ENCODE assay signal across 12 mouse cellular contexts in genomic region chr1:132296051-132296450, GRCm38 (mm10). TPM values are rescaled to one million over a fixed set of nuclear protein-coding genes. Genes with fewer than 3 reads are reported as not detected.
DNase-seq lines count a peak whose midpoint lies in the region; ATAC-seq and TF ChIP-seq lines count a peak whose summit lies in the region.
"Had no signal": no experiment of that assay in that cellular context is flagged by ENCODE, and none has a peak within 500 bp of the region (broad histone marks: within the 10 kb centered on the region; RNA-seq: fewer than 3 reads in every experiment).

No protein-coding gene starts in this region.

- H3K4me2 ChIP-seq in hindbrain, postnatal 0 days (ENCODE audit: low read depth, low read length), result no peak overlapping the region
- H3K4me2 ChIP-seq in hindbrain, embryonic 13.5 days, result no peak overlapping the region
- H3K4me2 ChIP-seq in liver, embryonic 12.5 days, result no peak overlapping the region
- H3K4me2 ChIP-seq in neural tube, embryonic 15.5 days, result no peak overlapping the region
- H3K4me2 ChIP-seq: embryonic facial prominence, embryonic 12.5 days; neural tube, embryonic 13.5 days had no signal

- no peaks in the 10 kb centered on the region for H3K9me3 ChIP-seq in hindbrain, postnatal 0 days (ENCODE audit: low read length)
- no peaks in the 10 kb centered on the region for H3K9me3 ChIP-seq in hindbrain, embryonic 13.5 days
- H3K9me3 ChIP-seq in liver, embryonic 12.5 days (replicated peaks), result no peaks in the 10 kb centered on the region
- H3K9me3 ChIP-seq in neural tube, embryonic 15.5 days (replicated peaks), result no peaks in the 10 kb centered on the region
- H3K9me3 ChIP-seq: embryonic facial prominence, embryonic 12.5 days; neural tube, embryonic 13.5 days had no signal

- no peak for TF ChIP-seq CTCF in hindbrain, postnatal 0 days (IDR thresholded peaks at IDR 0.05; ENCODE audit: low read depth)

- DNase-seq in hindbrain, postnatal 0 days (ENCODE audit: low spot score), result peak; percentile 24
- DNase-seq in 3134 (ENCODE audit: extremely low read depth, insufficient read length, low spot score) (peak; percentile 63), 3T3-L1 (ENCODE audit: low read depth, low spot score) (peak; percentile 82)
- peak; percentile 67 for DNase-seq in gastrocnemius, postnatal 10 days
- DNase-seq: kidney, adult 2 months; liver, postnatal 0 days had no signal

- no peaks in the 10 kb centered on the region for H3K36me3 ChIP-seq in hindbrain, postnatal 0 days (ENCODE audit: insufficient read depth, low read length)
- H3K36me3 ChIP-seq in hindbrain, embryonic 13.5 days, result no peaks in the 10 kb centered on the region
- H3K36me3 ChIP-seq in liver, embryonic 12.5 days, result no peaks in the 10 kb centered on the region
- no peaks in the 10 kb centered on the region for H3K36me3 ChIP-seq in neural tube, embryonic 15.5 days
- H3K36me3 ChIP-seq: embryonic facial prominence, embryonic 12.5 days; neural tube, embryonic 13.5 days had no signal

- no peak overlapping the region for H3K4me3 ChIP-seq in hindbrain, postnatal 0 days (ENCODE audit: low read length)
- H3K4me3 ChIP-seq in hindbrain, embryonic 13.5 days, result no peak overlapping the region
- H3K4me3 ChIP-seq in liver, embryonic 12.5 days, result no peak overlapping the region
- no peak overlapping the region for H3K4me3 ChIP-seq in neural tube, embryonic 15.5 days (replicated peaks)
- H3K4me3 ChIP-seq: embryonic facial prominence, embryonic 12.5 days; neural tube, embryonic 13.5 days had no signal

- no peak overlapping the region for H3K27ac ChIP-seq in hindbrain, postnatal 0 days
- no peak overlapping the region for H3K27ac ChIP-seq in hindbrain, embryonic 13.5 days
- H3K27ac ChIP-seq in liver, embryonic 12.5 days, result no peak overlapping the region
- no peak overlapping the region for H3K27ac ChIP-seq in neural tube, embryonic 15.5 days (replicated peaks)
- H3K27ac ChIP-seq: embryonic facial prominence, embryonic 12.5 days; neural tube, embryonic 13.5 days had no signal

- WGBS in hindbrain, postnatal 0 days, result 48% methylated on average over 3 of the region's 3 CpGs
- 60% methylated on average over 3 of the region's 3 CpGs for WGBS in hindbrain, embryonic 13.5 days
- WGBS in liver, embryonic 12.5 days (ENCODE audit: insufficient replicate concordance), result 51% methylated on average over 3 of the region's 3 CpGs
- 70% methylated on average over 3 of the region's 3 CpGs for WGBS in neural tube, embryonic 15.5 days

- H3K27me3 ChIP-seq in hindbrain, postnatal 0 days (ENCODE audit: insufficient read depth, low read length), result no peaks in the 10 kb centered on the region
- peaks cover 19% of the 10 kb centered on the region for H3K27me3 ChIP-seq in hindbrain, embryonic 13.5 days
- peaks cover 90% of the 10 kb centered on the region for H3K27me3 ChIP-seq in liver, embryonic 12.5 days (replicated peaks)
- peaks cover 4% of the 10 kb centered on the region for H3K27me3 ChIP-seq in neural tube, embryonic 15.5 days (replicated peaks)

- ATAC-seq in hindbrain, postnatal 0 days, result no peak
- no peak for ATAC-seq in hindbrain, embryonic 13.5 days (ENCODE audit: low FRiP score)
- ATAC-seq in liver, embryonic 12.5 days, result no peak
- ATAC-seq in neural tube, embryonic 15.5 days (ENCODE audit: low FRiP score), result no peak
- ATAC-seq: liver, postnatal 0 days had no signal

- H3K4me1 ChIP-seq in hindbrain, postnatal 0 days (ENCODE audit: insufficient read depth, low read length), result peaks cover 27% of the 10 kb centered on the region
- H3K4me1 ChIP-seq in hindbrain, embryonic 13.5 days (replicated peaks), result peaks cover 73% of the 10 kb centered on the region
- H3K4me1 ChIP-seq in liver, embryonic 12.5 days, result peaks cover 14% of the 10 kb centered on the region
- peaks cover 60% of the 10 kb centered on the region for H3K4me1 ChIP-seq in neural tube, embryonic 15.5 days

- H3K9ac ChIP-seq in hindbrain, postnatal 0 days (replicated peaks; ENCODE audit: low read length), result no peak overlapping the region
- H3K9ac ChIP-seq in hindbrain, embryonic 13.5 days, result no peak overlapping the region
- no peak overlapping the region for H3K9ac ChIP-seq in liver, embryonic 12.5 days
- H3K9ac ChIP-seq in neural tube, embryonic 15.5 days (replicated peaks), result no peak overlapping the region
- H3K9ac ChIP-seq: embryonic facial prominence, embryonic 12.5 days; liver, postnatal 0 days; neural tube, embryonic 13.5 days had no signal

RNA-seq across cellular contexts. Expression of gene Klhdc8a, which starts 2.4 kb away (rescaled TPM):
- total RNA-seq in hindbrain, postnatal 0 days (2014; rRNA removed), result 23.0 and 26.0 TPM in 2 replicates
- polyA plus RNA-seq in hindbrain, postnatal 0 days (2015; fragmentation: Nextera tagmentation; extraction: Ambion mirVana), result 11.2 and 11.7 TPM in 2 replicates
- polyA plus RNA-seq in hindbrain, embryonic 13.5 days (2015; fragmentation: Nextera tagmentation; extraction: Ambion mirVana), result 5.1 and 5.4 TPM in 2 replicates
- under 1 TPM; 0.45 to 0.52 TPM for total RNA-seq in gastrocnemius, postnatal 10 days (2021)
- 0.06 and 0.07 TPM in 2 replicates for polyA plus RNA-seq in liver, embryonic 12.5 days (2016; fragmentation: Nextera tagmentation; extraction: Ambion mirVana)
- polyA plus RNA-seq in neural tube, embryonic 15.5 days (2015; fragmentation: Nextera tagmentation; extraction: Ambion mirVana), result 7.5 TPM in 2 replicates
- total RNA-seq: granulocyte monocyte progenitor cell, adult 5-6 weeks had no signal

RNA-seq across cellular contexts. Expression of gene Nuak2, which starts 19.9 kb away (rescaled TPM):
- total RNA-seq in hindbrain, postnatal 0 days (2014; rRNA removed), result 6.2 and 7.7 TPM in 2 replicates
- polyA plus RNA-seq in hindbrain, postnatal 0 days (2015; fragmentation: Nextera tagmentation; extraction: Ambion mirVana), result 7.4 and 7.9 TPM in 2 replicates
- 17.6 and 22.5 TPM in 2 replicates for polyA plus RNA-seq in hindbrain, embryonic 13.5 days (2015; fragmentation: Nextera tagmentation; extraction: Ambion mirVana)
- total RNA-seq in gastrocnemius, postnatal 10 days (2021), result 1 to 10 TPM; 2.0 to 2.2 TPM
- polyA plus RNA-seq in liver, embryonic 12.5 days (2016; fragmentation: Nextera tagmentation; extraction: Ambion mirVana), result 1.3 and 1.7 TPM in 2 replicates
- polyA plus RNA-seq in neural tube, embryonic 15.5 days (2015; fragmentation: Nextera tagmentation; extraction: Ambion mirVana), result 6.6 and 7.1 TPM in 2 replicates

Comparison
In these comparisons a context has a peak if more than half of its experiments do, and no peak if none do; other contexts are left out.
1. DNase-seq: peak in every context shown above with its lines; median percentile 82 in 3T3-L1; 67 in gastrocnemius, postnatal 10 days; 63 in 3134; 24 in hindbrain, postnatal 0 days.